Mouse (Mus musculus) A20 (cell line): Measurements from ENCODE around the gene Gm10382.
"Not testable (repeated sequence)": the region's sequence is repeated elsewhere in the genome, so short reads cannot be mapped to it uniquely, and the experiment has no call there.

Experiments
- DNase-seq: peaks from one replicate; pipeline ENCODE4 v3.0.0-alpha.2; 2011; ENCODE audit warnings: low read depth, low spot score

The Gm10382 gene

GRCm38 (mm10) chr5:125392977-125393621, 4.0 kb downstream of the Gm10382 start:
- peak; percentile 99 for DNase-seq

GRCm38 (mm10) chr5:125393622-125394603, 4.8 kb downstream of the Gm10382 start:
- peak; percentile 94 for DNase-seq

GRCm38 (mm10) chr5:125395008-125395407, 5.9 kb downstream of the Gm10382 start:
- DNase-seq: peak; percentile 50

- no peak for DNase-seq
Measured at GRCm38 (mm10) chr5:125400903-125401302, 11.8 kb downstream of the Gm10382 start.

- DNase-seq: no peak
Measured at GRCm38 (mm10) chr5:125402476-125402875, 13.4 kb downstream of the Gm10382 start.

- no peak for DNase-seq
Measured at GRCm38 (mm10) chr5:125402991-125403390, 13.9 kb downstream of the Gm10382 start.

GRCm38 (mm10) chr5:125403481-125404465, 14.7 kb downstream of the Gm10382 start:
- peak; percentile 85 for DNase-seq

- no peak for DNase-seq
Measured at GRCm38 (mm10) chr5:125404536-125404902, 15.4 kb downstream of the Gm10382 start.

GRCm38 (mm10) chr5:125404903-125405545, 15.9 kb downstream of the Gm10382 start:
- DNase-seq: peak; percentile 92

GRCm38 (mm10) chr5:125405546-125406248, 16.6 kb downstream of the Gm10382 start:
- DNase-seq: peak; percentile 92

- peak; percentile 83 for DNase-seq
Measured at GRCm38 (mm10) chr5:125406322-125407016, 17.3 kb downstream of the Gm10382 start.

- DNase-seq: peak; percentile 75
Measured at GRCm38 (mm10) chr5:125407020-125407830, 18.1 kb downstream of the Gm10382 start.

- peak; percentile 66 for DNase-seq
Measured at GRCm38 (mm10) chr5:125407910-125408575, 18.9 kb downstream of the Gm10382 start.

- DNase-seq: peak; percentile 91
Measured at GRCm38 (mm10) chr5:125408842-125409241, 19.7 kb downstream of the Gm10382 start.

GRCm38 (mm10) chr5:125409348-125410090, 20.4 kb downstream of the Gm10382 start:
- DNase-seq: peak; percentile 78

GRCm38 (mm10) chr5:125411972-125412530, 22.9 kb downstream of the Gm10382 start:
- DNase-seq: peak; percentile 83

GRCm38 (mm10) chr5:125412536-125412935, 23.4 kb downstream of the Gm10382 start:
- not testable (repeated sequence) for DNase-seq
